Mouse (Mus musculus) heart, embryonic 12.5 days (tissue): Measurements from ENCODE around the gene Pank4. TPM values are rescaled to one million over a fixed set of nuclear protein-coding genes. Genes with fewer than 3 reads are reported as not detected.

ENCODE experiments used
- ATAC-seq: fragments of 200-750 bp; cut with Nextera tagmentation; 2 replicates; pipeline ENCODE4 v1.8.0; 2017; ENCODE audit warnings: moderate TSS enrichment, moderate library complexity; ENCODE audit not compliant: insufficient number of reproducible peaks, low FRiP score
- H3K27ac ChIP-seq: fragments of 300-500 bp; sonication (generic); 2 replicates; pipeline ENCODE4 v1.5.1; 2016; ENCODE audit warnings: mild to moderate bottlenecking, moderate library complexity; ENCODE audit not compliant: poor library complexity, severe bottlenecking
- H3K27me3 ChIP-seq: fragments of 300-500 bp; sonication (generic); replicated peaks from 2 replicates; pipeline ENCODE4 v1.6.1; 2016; ENCODE audit warnings: mild to moderate bottlenecking, moderate library complexity
- H3K36me3 ChIP-seq: fragments of 300-500 bp; sonication (generic); 2 replicates; pipeline ENCODE4 v1.6.1; 2016; ENCODE audit warnings: mild to moderate bottlenecking, moderate library complexity
- H3K4me1 ChIP-seq: fragments of 300-500 bp; sonication (generic); replicated peaks from 2 replicates; pipeline ENCODE4 v1.6.1; 2016; ENCODE audit warnings: mild to moderate bottlenecking
- H3K4me2 ChIP-seq: fragments of 300-500 bp; sonication (generic); 2 replicates; pipeline ENCODE4 v1.6.1; 2016; ENCODE audit warnings: mild to moderate bottlenecking, moderate library complexity
- H3K4me3 ChIP-seq: fragments of 300-500 bp; sonication (generic); 2 replicates; pipeline ENCODE4 v1.5.1; 2016; ENCODE audit warnings: mild to moderate bottlenecking
- H3K9ac ChIP-seq: fragments of 300-500 bp; sonication (generic); 2 replicates; pipeline ENCODE4 v1.6.1; 2016; ENCODE audit warnings: mild to moderate bottlenecking, moderate library complexity
- H3K9me3 ChIP-seq: fragments of 300-500 bp; sonication (generic); replicated peaks from 2 replicates; pipeline ENCODE4 v1.6.1; 2016; ENCODE audit warnings: mild to moderate bottlenecking, moderate library complexity
- WGBS: fragments of 180-500 bp; shearing (Covaris S2); methylation state at CpG from one replicate; pipeline ENCODE4 v1.1.7; 2016; 5-methylcytosine and 5-hydroxymethylcytosine counted together
- polyA plus RNA-seq: library from polyadenylated mRNA; unstranded; fragments of >200 nt; fragmentation: Nextera tagmentation; extraction: Ambion mirVana; gene quantifications from 2 replicates; pipeline ENCODE4 v1.2.1, GENCODE M21; 2016

Gene Pank4
- polyA plus RNA-seq, 1 experiment from 2014 or later: 45.7 TPM

- no peaks in the 10 kb centered on the region for H3K36me3 ChIP-seq
- H3K27ac ChIP-seq: no peak overlapping the region
- peaks cover 10% of the 10 kb centered on the region for H3K4me1 ChIP-seq
- no peak overlapping the region for H3K9ac ChIP-seq
- no peak for ATAC-seq
- H3K9me3 ChIP-seq: no peaks in the 10 kb centered on the region
- no peak overlapping the region for H3K4me3 ChIP-seq
- H3K27me3 ChIP-seq: peaks cover 50% of the 10 kb centered on the region
- 62% methylated on average over 4 of the region's 4 CpGs for WGBS
- H3K4me2 ChIP-seq: no peak overlapping the region
Measured at GRCm38 (mm10) chr4:155015550-155015949, 51.6 kb downstream of the Pank4 start.

- Histone ChIP-seq H3K9me3 (no peaks in the 10 kb centered on the region), H3K4me3 (no peak overlapping the region), H3K27me3 (peaks cover 58% of the 10 kb centered on the region), H3K36me3 (no peaks in the 10 kb centered on the region), H3K4me1 (peaks cover 10% of the 10 kb centered on the region), H3K27ac (no peak overlapping the region), H3K9ac (no peak overlapping the region), H3K4me2 (no peak overlapping the region)
- 57% methylated on average over 11 of the region's 11 CpGs for WGBS
- no peak for ATAC-seq
Measured at GRCm38 (mm10) chr4:155016807-155017206, 52.9 kb downstream of the Pank4 start.

GRCm38 (mm10) chr4:155017253-155017878, 53.4 kb downstream of the Pank4 start:
- Histone ChIP-seq H3K36me3 (no peaks in the 10 kb centered on the region), H3K4me2 (no peak overlapping the region), H3K9ac (no peak overlapping the region), H3K4me1 (peaks cover 10% of the 10 kb centered on the region), H3K9me3 (no peaks in the 10 kb centered on the region), H3K4me3 (no peak overlapping the region), H3K27me3 (peaks cover 63% of the 10 kb centered on the region), H3K27ac (no peak overlapping the region)
- no peak for ATAC-seq
- WGBS: 63% methylated on average over 11 of the region's 11 CpGs

GRCm38 (mm10) chr4:155018066-155018465, 54.1 kb downstream of the Pank4 start:
- no peak for ATAC-seq
- Histone ChIP-seq H3K27me3 (peaks cover 63% of the 10 kb centered on the region), H3K36me3 (no peaks in the 10 kb centered on the region), H3K4me3 (no peak overlapping the region), H3K4me2 (no peak overlapping the region), H3K27ac (no peak overlapping the region), H3K9ac (no peak overlapping the region), H3K4me1 (peaks cover 10% of the 10 kb centered on the region), H3K9me3 (no peaks in the 10 kb centered on the region)
- 61% methylated on average over 8 of the region's 8 CpGs for WGBS

DNA sequence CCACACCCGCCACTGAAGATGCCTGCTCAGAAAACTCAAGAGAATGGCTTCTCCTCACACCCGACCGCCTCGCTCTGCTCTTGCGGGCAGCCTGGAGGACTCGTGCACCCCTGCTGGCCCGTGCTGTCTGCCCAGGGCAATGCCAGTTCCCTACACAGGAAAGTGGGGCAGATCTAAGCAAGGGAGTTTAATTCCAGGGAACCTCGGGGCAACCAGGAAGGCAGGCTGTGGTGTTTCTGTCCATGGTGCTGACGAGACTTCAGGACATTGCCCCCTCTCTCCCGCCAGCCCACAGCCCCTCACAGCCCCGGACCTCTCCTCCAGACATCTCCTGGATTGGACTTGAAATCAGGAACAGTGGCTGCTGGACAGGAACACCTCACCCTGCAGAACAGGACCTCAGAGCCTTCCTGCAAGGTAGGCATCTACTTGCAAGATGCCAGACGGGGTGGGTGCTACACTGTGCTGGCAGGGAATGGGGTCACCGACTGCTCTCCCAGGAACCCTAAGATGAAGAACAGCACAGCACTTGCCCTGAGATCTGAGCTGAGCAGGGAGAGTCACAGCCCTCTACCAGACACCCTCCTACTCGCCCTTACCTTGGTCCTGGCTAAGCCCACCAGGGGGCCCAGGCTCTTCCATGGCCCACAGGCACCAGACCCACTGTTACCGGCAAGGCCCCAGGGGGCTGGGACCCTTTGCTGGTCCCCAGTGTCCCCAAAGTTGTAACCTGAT, 54.8 kb downstream of the Pank4 start:
- ATAC-seq: no peak; the same call in 1 of the 2 replicates
- 3% methylated on average over 15 of the region's 15 CpGs for WGBS
- H3K9ac ChIP-seq: no peak overlapping the region
- H3K27me3 ChIP-seq: peaks cover 57% of the 10 kb centered on the region
- H3K4me1 ChIP-seq: peaks cover 10% of the 10 kb centered on the region
- H3K36me3 ChIP-seq: no peaks in the 10 kb centered on the region
- H3K4me2 ChIP-seq: 0 out of 2 replicates have a peak overlapping the region, but pooled peaks have one; percentile 13
- no peaks in the 10 kb centered on the region for H3K9me3 ChIP-seq
- no peak overlapping the region for H3K27ac ChIP-seq
- no peak overlapping the region for H3K4me3 ChIP-seq

- no peak for ATAC-seq
- peaks cover 51% of the 10 kb centered on the region for H3K27me3 ChIP-seq
Measured at GRCm38 (mm10) chr4:155019336-155019847, 55.5 kb downstream of the Pank4 start.

DNA sequence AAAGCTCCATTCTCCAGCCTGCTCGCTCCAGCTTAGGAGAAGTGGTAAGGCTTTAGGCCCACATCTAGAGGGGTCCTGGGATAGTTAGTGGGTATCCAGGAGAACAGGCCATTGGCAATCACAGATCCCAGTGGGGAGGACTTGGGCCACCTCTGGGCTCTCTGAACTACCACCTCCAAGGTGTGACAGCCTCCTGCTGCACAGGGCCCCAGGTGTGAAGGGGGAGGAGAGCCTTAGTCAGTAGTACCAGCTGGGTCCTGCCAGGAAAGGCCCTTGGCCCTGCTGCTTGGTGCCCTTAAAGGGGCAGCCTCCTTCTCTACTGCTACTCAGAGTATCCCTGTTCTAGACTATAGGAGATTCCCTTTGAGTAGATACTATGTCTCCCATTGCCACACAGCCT, 56.2 kb downstream of the Pank4 start:
- Histone ChIP-seq H3K27me3 (peaks cover 44% of the 10 kb centered on the region), H3K36me3 (no peaks in the 10 kb centered on the region), H3K9ac (no peak overlapping the region), H3K27ac (no peak overlapping the region), H3K9me3 (no peaks in the 10 kb centered on the region), H3K4me1 (peaks cover 10% of the 10 kb centered on the region), H3K4me3 (no peak overlapping the region), H3K4me2 (no peak overlapping the region)
- WGBS: 22% methylated on average over 1 of the region's 1 CpGs
- ATAC-seq: no peak

More at GRCm38 (mm10) chr4:155019336-155019847, 55.5 kb downstream of the Pank4 start:
- no peaks in the 10 kb centered on the region for H3K9me3 ChIP-seq
- 0 out of 2 replicates have a peak overlapping the region, but pooled peaks have one; percentile 13 for H3K4me2 ChIP-seq
- H3K4me3 ChIP-seq: no peak overlapping the region
- H3K4me1 ChIP-seq: peaks cover 10% of the 10 kb centered on the region
- no peak overlapping the region for H3K27ac ChIP-seq
- H3K9ac ChIP-seq: no peak overlapping the region
- 1% methylated on average over 10 of the region's 10 CpGs for WGBS
- H3K36me3 ChIP-seq: no peaks in the 10 kb centered on the region

DNA sequence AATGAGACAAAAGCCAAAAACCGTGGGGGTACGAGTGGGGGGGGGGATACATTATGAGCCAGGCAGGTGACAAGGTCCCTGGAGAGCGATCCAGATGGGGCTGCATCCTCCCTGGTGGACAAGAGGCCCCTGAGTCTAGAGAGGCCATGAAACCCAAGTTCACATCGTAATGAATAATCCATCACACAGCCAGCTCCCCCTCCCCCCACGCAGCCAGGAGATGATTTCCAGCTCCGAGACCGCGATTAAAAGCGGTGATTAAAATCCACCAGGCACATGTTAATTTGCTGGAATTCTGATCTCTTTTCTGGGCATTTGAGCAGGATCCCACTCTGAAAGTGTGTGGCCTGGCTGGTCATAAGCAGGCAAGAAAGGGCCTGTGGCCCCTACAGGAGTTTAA, 56.9 kb downstream of the Pank4 start:
- Histone ChIP-seq H3K27me3 (peaks cover 37% of the 10 kb centered on the region), H3K4me3 (no peak overlapping the region), H3K36me3 (no peaks in the 10 kb centered on the region), H3K27ac (no peak overlapping the region), H3K9ac (no peak overlapping the region), H3K4me1 (peaks cover 10% of the 10 kb centered on the region), H3K4me2 (no peak overlapping the region), H3K9me3 (no peaks in the 10 kb centered on the region)
- ATAC-seq: no peak
- 65% methylated on average over 9 of the region's 9 CpGs for WGBS

- WGBS: 57% methylated on average over 7 of the region's 7 CpGs
- Histone ChIP-seq H3K4me2 (no peak overlapping the region), H3K4me1 (peaks cover 10% of the 10 kb centered on the region), H3K9ac (no peak overlapping the region), H3K27me3 (peaks cover 36% of the 10 kb centered on the region), H3K4me3 (no peak overlapping the region), H3K27ac (no peak overlapping the region), H3K9me3 (no peaks in the 10 kb centered on the region), H3K36me3 (no peaks in the 10 kb centered on the region)
- ATAC-seq: no peak
Measured at GRCm38 (mm10) chr4:155022228-155022855, 58.4 kb downstream of the Pank4 start.

DNA sequence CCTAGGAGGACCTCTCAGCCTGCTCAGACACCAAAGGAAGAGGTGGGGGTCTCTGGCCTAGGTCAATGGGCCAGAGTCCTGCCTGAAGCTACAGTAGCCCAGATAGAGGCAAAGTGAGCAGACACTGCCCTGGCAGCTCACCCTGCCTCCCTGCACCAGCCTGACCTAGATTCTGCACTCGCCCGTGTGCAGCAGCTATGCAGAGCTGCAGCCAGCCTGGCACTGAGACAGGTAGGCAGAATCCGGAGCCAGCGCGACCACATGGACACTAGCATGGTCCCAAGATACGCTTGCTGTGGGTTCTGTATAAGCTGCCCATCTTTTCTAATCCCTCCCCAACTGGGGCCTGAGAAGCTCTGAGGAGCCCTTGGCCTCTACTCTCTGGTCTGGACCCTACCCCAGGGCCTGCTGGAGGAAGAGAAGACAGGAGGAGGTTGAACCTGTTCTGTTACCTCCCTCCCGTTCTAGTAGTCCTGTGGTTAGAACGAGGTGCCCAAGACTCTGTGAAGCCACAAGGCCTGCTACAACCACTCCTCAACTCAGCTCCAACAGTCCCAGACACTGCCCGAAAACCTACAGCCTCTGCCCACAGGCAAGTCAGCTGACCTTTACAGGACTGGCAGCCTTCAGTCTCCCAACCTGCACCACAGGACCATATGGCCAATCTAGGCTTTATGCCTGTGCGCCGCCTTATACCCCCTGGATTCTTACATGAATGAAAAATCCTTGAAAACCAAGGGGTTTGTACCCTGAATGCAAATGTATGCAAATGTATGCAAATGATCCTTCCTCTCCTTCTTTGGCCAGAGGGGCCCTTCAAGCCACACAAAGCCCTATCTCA, 60.5 kb downstream of the Pank4 start:
- H3K4me1 ChIP-seq: peaks cover 3% of the 10 kb centered on the region
- no peaks in the 10 kb centered on the region for H3K9me3 ChIP-seq
- no peak overlapping the region for H3K4me2 ChIP-seq
- peaks cover 27% of the 10 kb centered on the region; the same call in 1 of the 2 replicates for H3K27me3 ChIP-seq
- 75% methylated on average over 11 of the region's 11 CpGs for WGBS
- no peak for ATAC-seq
- no peaks in the 10 kb centered on the region for H3K36me3 ChIP-seq
- no peak overlapping the region for H3K27ac ChIP-seq
- no peak overlapping the region for H3K4me3 ChIP-seq
- no peak overlapping the region for H3K9ac ChIP-seq
